Mouse (Mus musculus) mesoderm, embryonic 11.5 days (tissue): ENCODE results near the gene Med6.
"Not testable (repeated sequence)": the region's sequence is repeated elsewhere in the genome, so short reads cannot be mapped to it uniquely, and the experiment has no call there.

Experiments used
- DNase-seq: peaks from one replicate; pipeline ENCODE4 v3.0.0-alpha.2; 2012; ENCODE audit warnings: low read depth, low spot score

Gene Med6

GRCm38 (mm10) chr12:81549286-81549685, 45.5 kb downstream of the Med6 start:
- no peak for DNase-seq

- DNase-seq: no peak
These were observed 47.6 kb downstream of the Med6 start for GRCm38 (mm10) chr12:81547163-81547562.

- no peak for DNase-seq
These were observed 61.8 kb downstream of the Med6 start for GRCm38 (mm10) chr12:81533029-81533419.

- peak; percentile 80 for DNase-seq
These were observed 62.3 kb downstream of the Med6 start, which contains the start of the genes Gm20498 and Synj2bp for GRCm38 (mm10) chr12:81532316-81533028. Gene Gm20498, minus strand, starts transcription at chr12:81532905. Gene Synj2bp, minus strand, starts transcription at chr12:81532911.

- not testable (repeated sequence) for DNase-seq
These were observed 64.2 kb downstream of the Med6 start for GRCm38 (mm10) chr12:81530587-81530986.
